Mouse (Mus musculus) ES-E14 (cell line): ENCODE data around the gene Supt16.

Experiments
- CHD2 ChIP-seq: IDR thresholded peaks from 2 replicates; pipeline ENCODE4 v1.6.1; 2014; ENCODE audit warnings: mild to moderate bottlenecking, low read depth, low read length, inconsistent platforms
- HCFC1 ChIP-seq: IDR thresholded peaks from 2 replicates; pipeline ENCODE4 v1.6.1; 2012; ENCODE audit warnings: low read length, inconsistent platforms, borderline replicate concordance; ENCODE audit not compliant: insufficient read depth

GRCm38 (mm10) chr14:52155008-52155407, 42.2 kb downstream of the Supt16 start:
- TF ChIP-seq HCFC1 (no peak), CHD2 (no peak)
